Mouse (Mus musculus) limb, embryonic 11.5 days (tissue): ENCODE data around the gene Rpf1. TPM values are rescaled to one million over a fixed set of nuclear protein-coding genes. Genes with fewer than 3 reads are reported as not detected.

Experiments used
- ATAC-seq: fragments of 200-750 bp; cut with Nextera tagmentation; 2 replicates; pipeline ENCODE4 v1.8.0; 2017; ENCODE audit warnings: low read depth; ENCODE audit not compliant: insufficient number of reproducible peaks, low FRiP score, low TSS enrichment
- DNase-seq: peaks from one replicate; pipeline ENCODE4 v3.0.0-alpha.2; 2015; ENCODE audit warnings: low spot score
- H3K27ac ChIP-seq: fragments of 300-500 bp; sonication (generic); replicated peaks from 2 replicates; pipeline ENCODE4 v1.5.1; 2014; ENCODE audit warnings: low read depth, mild to moderate bottlenecking, low read length
- H3K27me3 ChIP-seq: fragments of 300-500 bp; sonication (generic); 2 replicates; pipeline ENCODE4 v1.6.1; 2014; ENCODE audit warnings: mild to moderate bottlenecking, low read length, mixed read lengths; ENCODE audit not compliant: control insufficient read depth, insufficient read depth
- H3K36me3 ChIP-seq: fragments of 300-500 bp; sonication (generic); 2 replicates; pipeline ENCODE4 v1.6.1; 2014; ENCODE audit warnings: mild to moderate bottlenecking, low read length, moderate library complexity, mixed read lengths; ENCODE audit not compliant: control insufficient read depth, insufficient read depth
- H3K4me1 ChIP-seq: fragments of 300-500 bp; sonication (generic); 2 replicates; pipeline ENCODE4 v1.6.1; 2014; ENCODE audit warnings: low read length, mixed read lengths; ENCODE audit not compliant: control insufficient read depth, insufficient read depth
- H3K4me2 ChIP-seq: fragments of 300-500 bp; sonication (generic); 2 replicates; pipeline ENCODE4 v1.6.1; 2014; ENCODE audit warnings: low read depth, mild to moderate bottlenecking, moderate library complexity; ENCODE audit not compliant: severe bottlenecking
- H3K4me3 ChIP-seq: fragments of 300-500 bp; sonication (generic); 2 replicates; pipeline ENCODE4 v1.5.1; 2014; ENCODE audit warnings: low read depth, low read length
- H3K9ac ChIP-seq: fragments of 300-500 bp; sonication (generic); 2 replicates; pipeline ENCODE4 v1.6.1; 2014; ENCODE audit warnings: mild to moderate bottlenecking, low read length
- H3K9me3 ChIP-seq: fragments of 300-500 bp; sonication (generic); 2 replicates; pipeline ENCODE4 v1.6.1; 2016; ENCODE audit warnings: low read length; ENCODE audit not compliant: control insufficient read depth
- WGBS: fragments of 180-500 bp; shearing (Covaris S2); extraction: QIAGEN DNeasy Blood & Tissue Kit; methylation state at CpG from one replicate; pipeline ENCODE4 v1.1.7; 2014; 5-methylcytosine and 5-hydroxymethylcytosine counted together
- polyA plus RNA-seq: library from polyadenylated mRNA; unstranded; fragments of >200 nt; fragmentation: Nextera tagmentation; extraction: Ambion mirVana; gene quantifications from 2 replicates; pipeline ENCODE4 v1.2.1, GENCODE M21; 2014

The Rpf1 gene
- 72.5 and 74.7 TPM in 2 replicates for polyA plus RNA-seq

- peak within 1 kb of the TSS; percentile 89 for H3K9ac ChIP-seq
- H3K4me2 ChIP-seq = peak within 1 kb of the TSS; percentile 82
- H3K27me3 ChIP-seq = no peaks in the 10 kb centered on the region
- H3K27ac ChIP-seq = peak within 1 kb of the TSS; percentile 92
- no peaks in the 10 kb centered on the region for H3K4me1 ChIP-seq
- peaks cover 6% of the 10 kb centered on the region; the same call in 1 of the 2 replicates for H3K36me3 ChIP-seq
- no peaks in the 10 kb centered on the region for H3K9me3 ChIP-seq
- DNase-seq = peak; percentile 87
- under 1% methylated on average over 54 of the region's 82 CpGs for WGBS
- peak within 1 kb of the TSS; percentile 85 for H3K4me3 ChIP-seq
- ATAC-seq = peak; percentile 90
Measured at GRCm38 (mm10) chr3:146520798-146521651, at the start of gene Rpf1. TSS of gene Rpf1 (minus strand) at chr3:146521429.

GRCm38 (mm10) chr3:146570939-146571338 lies 49.7 kb upstream of the Rpf1 start:
- H3K4me1 ChIP-seq = no peaks in the 10 kb centered on the region
- DNase-seq (no peak), ATAC-seq (no peak)
- no peaks in the 10 kb centered on the region for H3K36me3 ChIP-seq
- 88% methylated on average over 6 of the region's 6 CpGs for WGBS
- no peaks in the 10 kb centered on the region for H3K27me3 ChIP-seq
- H3K27ac ChIP-seq = no peak overlapping the region
- H3K4me3 ChIP-seq = no peak overlapping the region
- H3K9ac ChIP-seq = no peak overlapping the region
- no peak overlapping the region for H3K4me2 ChIP-seq
- H3K9me3 ChIP-seq = no peaks in the 10 kb centered on the region

DNA sequence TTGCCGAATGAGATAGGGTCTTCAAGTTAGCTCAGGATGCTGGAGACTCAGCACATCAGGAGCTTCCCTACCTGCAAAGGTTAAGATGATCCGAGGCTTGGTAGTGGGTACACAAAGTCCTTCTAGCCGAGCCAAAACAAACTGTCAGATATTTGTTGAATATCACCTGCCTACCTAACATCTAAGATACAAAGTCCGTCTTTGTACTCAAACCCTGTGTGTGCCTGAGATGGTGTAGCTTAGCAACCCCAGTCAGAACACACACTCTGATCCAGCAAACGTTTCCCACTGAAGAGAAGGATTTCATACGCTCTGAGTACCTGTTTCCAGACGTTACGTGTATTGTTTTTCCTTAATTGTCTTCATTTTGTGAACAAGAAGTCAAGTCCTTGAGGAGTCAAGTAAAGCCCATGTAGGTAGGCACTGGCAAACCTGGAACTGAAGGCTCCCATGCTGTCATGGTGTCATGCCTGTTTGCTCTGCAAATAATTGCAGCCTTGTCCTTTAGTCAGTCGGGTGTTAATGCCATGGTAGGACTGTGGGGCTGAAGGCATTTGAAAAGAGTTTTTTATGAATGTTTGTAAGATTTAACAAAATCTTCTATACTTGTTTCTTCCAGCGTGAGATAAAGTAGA lies 49.0 kb upstream of the Rpf1 start, which contains the start of gene Uox:
Gene Uox (plus strand): TSS at position 279 of the 635 bp plus-strand sequence.
- H3K9me3 ChIP-seq = no peaks in the 10 kb centered on the region
- no peak for DNase-seq
- H3K27me3 ChIP-seq = no peaks in the 10 kb centered on the region
- H3K36me3 ChIP-seq = no peaks in the 10 kb centered on the region
- H3K4me2 ChIP-seq = no peak within 1 kb of the TSS
- WGBS = 88% methylated on average over 10 of the region's 10 CpGs
- no peak within 1 kb of the TSS for H3K27ac ChIP-seq
- no peaks in the 10 kb centered on the region for H3K4me1 ChIP-seq
- no peak within 1 kb of the TSS for H3K9ac ChIP-seq
- H3K4me3 ChIP-seq = no peak within 1 kb of the TSS
- ATAC-seq = no peak

GRCm38 (mm10) chr3:146569594-146569993 lies 48.4 kb upstream of the Rpf1 start:
- Histone ChIP-seq H3K27me3 (no peaks in the 10 kb centered on the region), H3K4me3 (no peak overlapping the region), H3K4me1 (no peaks in the 10 kb centered on the region), H3K27ac (no peak overlapping the region), H3K4me2 (no peak overlapping the region), H3K36me3 (no peaks in the 10 kb centered on the region), H3K9ac (no peak overlapping the region), H3K9me3 (no peaks in the 10 kb centered on the region)
- DNase-seq (no peak), ATAC-seq (no peak)
- 92% methylated on average over 3 of the region's 3 CpGs for WGBS

DNA sequence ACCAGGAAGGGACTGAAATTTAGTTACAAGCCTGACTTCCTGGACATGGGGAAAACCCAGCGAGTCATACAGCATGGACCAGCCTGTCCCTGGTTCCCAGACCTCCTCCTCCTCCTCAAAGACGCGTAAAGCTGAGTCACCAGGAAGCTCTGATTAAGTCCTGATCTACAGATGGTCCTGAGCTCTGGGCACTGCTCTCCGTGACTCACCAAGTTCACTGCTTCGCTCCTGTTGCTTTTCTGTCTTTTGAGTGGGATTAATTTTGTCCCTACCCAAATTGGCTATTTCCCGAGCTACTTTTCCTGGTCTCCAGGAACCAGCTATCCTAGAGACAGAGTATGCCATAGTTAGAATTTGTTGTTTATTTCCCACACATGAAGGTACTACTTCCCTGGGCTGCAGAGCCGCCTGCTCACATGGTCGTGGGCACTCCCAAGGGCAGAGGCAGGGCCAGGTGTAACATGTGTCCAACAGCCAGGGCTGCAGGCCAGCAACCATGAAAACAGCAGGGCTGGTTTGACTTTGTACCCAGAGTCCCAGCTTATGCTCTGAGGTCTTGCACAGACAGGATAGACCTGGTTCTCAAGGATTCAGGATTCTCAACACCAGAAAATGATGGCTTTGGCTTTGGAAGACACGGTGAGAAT lies 46.8 kb upstream of the Rpf1 start:
- H3K9me3 ChIP-seq = no peaks in the 10 kb centered on the region
- no peak overlapping the region for H3K9ac ChIP-seq
- WGBS = 73% methylated on average over 9 of the region's 9 CpGs
- no peaks in the 10 kb centered on the region for H3K36me3 ChIP-seq
- DNase-seq (no peak), ATAC-seq (no peak)
- no peak overlapping the region for H3K4me2 ChIP-seq
- no peaks in the 10 kb centered on the region for H3K4me1 ChIP-seq
- H3K27ac ChIP-seq = no peak overlapping the region
- no peaks in the 10 kb centered on the region for H3K27me3 ChIP-seq
- no peak overlapping the region for H3K4me3 ChIP-seq

- 75% methylated on average over 7 of the region's 7 CpGs for WGBS
- Histone ChIP-seq H3K27ac (no peak overlapping the region), H3K9ac (no peak overlapping the region), H3K4me3 (no peak overlapping the region), H3K27me3 (no peaks in the 10 kb centered on the region), H3K4me2 (no peak overlapping the region), H3K36me3 (no peaks in the 10 kb centered on the region), H3K4me1 (no peaks in the 10 kb centered on the region), H3K9me3 (no peaks in the 10 kb centered on the region)
- ATAC-seq (no peak), DNase-seq (no peak)
Measured at GRCm38 (mm10) chr3:146567366-146567765, 46.1 kb upstream of the Rpf1 start.

GRCm38 (mm10) chr3:146565065-146565411 lies 43.8 kb upstream of the Rpf1 start:
- no peaks in the 10 kb centered on the region for H3K9me3 ChIP-seq
- ATAC-seq = no peak
- H3K9ac ChIP-seq = no peak overlapping the region
- H3K4me1 ChIP-seq = no peaks in the 10 kb centered on the region
- H3K4me3 ChIP-seq = no peak overlapping the region
- H3K4me2 ChIP-seq = no peak overlapping the region
- DNase-seq = no peak
- H3K36me3 ChIP-seq = no peaks in the 10 kb centered on the region
- H3K27me3 ChIP-seq = no peaks in the 10 kb centered on the region
- H3K27ac ChIP-seq = no peak overlapping the region
- WGBS = 94% methylated on average over 1 of the region's 1 CpGs

DNA sequence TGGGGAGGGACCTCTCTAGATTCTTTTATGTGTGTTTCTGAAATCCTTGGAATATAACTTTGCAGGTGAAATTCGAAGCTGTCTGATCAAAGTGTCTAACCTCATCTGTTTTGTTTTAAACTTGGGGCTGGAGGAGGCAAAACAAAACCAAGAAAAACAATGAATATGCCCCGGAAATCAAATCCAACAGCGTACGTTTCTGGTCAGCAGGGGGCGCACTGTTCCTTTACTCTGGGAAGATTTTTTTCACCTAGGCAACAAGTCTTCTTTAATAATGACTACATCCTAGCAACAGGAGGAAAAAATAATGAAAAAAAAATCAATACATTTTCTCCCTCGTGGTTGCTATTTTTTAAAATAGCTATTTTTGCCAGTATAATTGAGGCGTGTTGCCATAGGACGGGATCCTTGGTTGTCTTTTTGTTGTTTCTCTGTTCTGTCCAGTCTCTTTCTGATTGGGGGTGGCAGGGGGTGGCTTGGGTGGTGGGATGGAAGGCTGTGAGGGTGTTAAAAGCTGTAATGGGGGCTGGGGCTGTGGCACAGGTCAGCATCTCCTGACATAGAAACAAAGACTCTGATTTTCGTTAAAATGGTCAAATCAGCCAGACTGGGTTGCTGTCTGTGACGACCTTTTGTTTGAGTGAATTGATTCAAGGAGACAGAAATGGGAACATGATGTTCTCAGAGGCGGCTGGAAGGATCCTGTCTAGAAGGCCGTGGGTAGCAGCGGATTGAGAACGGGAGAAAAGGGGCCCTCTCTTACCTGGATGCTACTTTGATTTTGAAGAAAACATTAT lies 43.2 kb upstream of the Rpf1 start:
- no peaks in the 10 kb centered on the region for H3K36me3 ChIP-seq
- 47% methylated on average over 14 of the region's 14 CpGs for WGBS
- no peak for ATAC-seq
- no peak overlapping the region for H3K4me2 ChIP-seq
- DNase-seq = peak; percentile 89
- H3K9me3 ChIP-seq = no peaks in the 10 kb centered on the region
- H3K27me3 ChIP-seq = no peaks in the 10 kb centered on the region
- no peak overlapping the region for H3K27ac ChIP-seq
- H3K4me1 ChIP-seq = no peaks in the 10 kb centered on the region
- H3K4me3 ChIP-seq = no peak overlapping the region
- H3K9ac ChIP-seq = no peak overlapping the region
